Mouse (Mus musculus) frontal cortex, adult 2 months (tissue): ENCODE results near the gene I0C0044D17Rik. TPM values are rescaled to one million over a fixed set of nuclear protein-coding genes. Genes with fewer than 3 reads are reported as not detected.

Experiments
- DNase-seq, 2 experiments: peaks; one replicate each; pipeline ENCODE4 v3.0.0; 2022; ENCODE audit warnings: low spot score in 1 of 2; ENCODE audit errors: extremely low spot score in 1 of 2
- polyA plus RNA-seq: library from polyadenylated mRNA; depleted of rRNA; stranded (reverse); fragments of >200 nt; gene quantifications from 2 replicates; pipeline ENCODE4 v1.2.3, GENCODE M21; 2012

The I0C0044D17Rik gene
- polyA plus RNA-seq, 1 experiment, result not detected

DNA sequence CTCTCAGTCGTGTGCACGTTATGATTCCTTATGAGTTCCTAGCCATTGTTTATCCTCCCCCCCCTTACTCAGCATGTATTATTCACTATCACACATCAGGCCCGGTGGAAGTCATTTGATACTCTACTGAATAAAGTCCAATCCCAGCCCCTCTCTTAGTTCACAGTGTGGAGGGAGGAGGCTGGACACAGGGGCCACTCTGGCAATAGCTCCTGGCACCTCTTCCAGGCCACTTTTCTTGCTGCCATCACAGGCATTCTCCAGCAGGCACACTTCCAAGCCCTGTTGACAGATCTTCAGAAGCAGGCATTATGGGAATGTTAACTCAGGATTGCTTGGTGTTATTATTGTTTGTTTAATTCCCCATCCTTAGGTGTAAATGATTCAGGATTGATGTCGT lies 11.1 kb upstream of the I0C0044D17Rik start:
- no peak for DNase-seq

DNA sequence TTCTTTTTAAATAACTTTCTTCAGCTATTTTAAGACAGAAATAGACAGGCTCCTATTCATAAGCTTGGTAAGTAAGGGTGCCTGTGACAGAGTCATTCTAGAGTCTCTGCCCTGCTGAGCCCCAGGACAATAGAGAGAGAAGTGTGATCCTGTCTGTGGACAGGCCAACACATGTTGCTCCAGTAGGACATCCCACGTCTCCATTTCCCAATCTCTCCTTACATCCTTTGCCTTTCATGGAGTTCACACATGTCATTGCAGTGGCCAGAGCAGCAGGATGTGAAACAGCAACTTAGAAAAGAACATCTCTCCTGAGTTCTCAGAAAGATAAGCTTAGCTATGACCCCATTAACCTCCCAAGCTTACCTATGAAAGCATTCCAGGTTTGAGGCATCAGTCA lies 8.1 kb upstream of the I0C0044D17Rik start:
- no peak for DNase-seq

DNA sequence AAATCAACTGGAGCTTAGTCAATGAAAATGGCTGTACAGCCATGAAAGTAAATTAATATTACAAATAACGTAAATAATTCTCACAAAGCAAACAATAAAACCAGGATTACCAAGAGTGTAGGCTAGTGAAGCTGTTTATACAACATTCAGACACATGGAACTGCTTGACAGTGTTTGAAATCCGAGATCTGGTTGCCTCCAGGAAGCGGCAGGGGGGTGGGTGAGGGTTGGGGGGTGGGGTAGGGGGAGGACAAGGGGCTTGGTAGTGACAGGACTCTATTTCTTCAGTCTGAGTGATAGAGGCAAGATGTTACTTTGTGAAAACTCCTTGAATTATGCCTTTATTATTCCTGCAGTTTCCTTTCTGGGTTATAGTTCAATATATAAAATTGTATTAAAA lies 3.1 kb upstream of the I0C0044D17Rik start:
- no peak for DNase-seq

DNA sequence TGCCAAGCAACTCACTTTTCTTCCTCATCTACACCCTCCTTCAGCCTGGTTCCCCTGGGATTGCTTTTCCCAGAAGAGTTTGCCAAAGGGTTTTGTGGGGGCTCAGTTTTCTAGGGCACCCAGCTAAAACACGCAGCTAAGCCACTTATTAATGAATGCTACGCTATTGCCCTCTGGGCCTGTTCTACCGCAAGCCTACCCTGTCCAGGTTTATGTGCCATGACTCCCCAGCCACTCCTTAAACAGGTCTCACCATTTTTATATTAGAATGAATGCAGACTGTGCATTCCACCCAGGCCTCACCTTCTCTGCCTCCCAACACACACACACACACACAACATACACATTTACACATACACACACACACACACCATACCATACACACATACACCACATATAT lies 593 bp downstream of the I0C0044D17Rik start:
- DNase-seq, result no peak

DNA sequence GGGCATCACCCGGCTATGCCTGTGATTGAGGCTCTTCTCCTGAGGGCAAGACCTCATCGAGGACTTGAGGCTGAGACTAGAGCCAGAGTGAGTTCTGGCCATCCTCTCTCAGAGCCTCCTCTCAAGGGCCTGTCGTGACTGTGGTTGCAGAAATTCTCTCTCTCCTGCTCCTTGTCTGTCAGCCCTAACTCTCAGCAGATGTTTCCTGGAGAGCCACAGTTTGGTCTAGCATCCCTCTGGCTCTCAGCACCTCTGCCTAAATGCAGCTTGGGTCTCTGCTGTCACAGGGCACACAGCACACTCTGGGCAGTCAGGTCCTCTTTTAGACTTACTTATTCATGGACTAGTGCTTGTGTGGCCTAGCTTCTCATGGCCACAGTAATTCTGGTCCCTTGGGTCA lies 1.2 kb downstream of the I0C0044D17Rik start:
- no peak for DNase-seq

DNA sequence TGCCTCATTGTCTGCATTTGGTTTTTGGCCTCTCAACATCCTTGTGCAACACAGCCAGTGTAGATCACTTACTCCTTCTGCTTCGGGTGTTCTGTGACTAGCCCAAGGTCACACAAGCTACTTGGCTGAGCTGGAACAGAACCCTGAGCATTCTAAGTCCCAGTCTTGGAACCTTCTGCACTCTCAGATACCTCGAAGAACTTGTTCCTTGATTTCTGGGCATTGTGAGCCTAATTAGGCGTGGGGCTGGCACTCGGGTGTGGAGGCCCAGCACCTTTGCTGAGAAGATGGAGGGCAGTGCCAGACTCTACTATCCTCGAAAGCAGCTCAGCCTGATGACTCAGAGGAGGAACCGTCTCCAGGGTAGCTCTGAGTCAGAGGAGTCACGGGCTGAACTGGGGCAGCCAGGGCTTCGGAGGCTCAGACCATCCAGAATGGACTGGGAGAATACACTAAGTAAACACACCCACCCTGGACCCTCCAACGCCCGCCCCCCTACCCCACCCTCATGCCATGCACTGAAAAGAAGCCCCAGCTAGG lies 4.4 kb downstream of the I0C0044D17Rik start:
- no peak for DNase-seq

DNA sequence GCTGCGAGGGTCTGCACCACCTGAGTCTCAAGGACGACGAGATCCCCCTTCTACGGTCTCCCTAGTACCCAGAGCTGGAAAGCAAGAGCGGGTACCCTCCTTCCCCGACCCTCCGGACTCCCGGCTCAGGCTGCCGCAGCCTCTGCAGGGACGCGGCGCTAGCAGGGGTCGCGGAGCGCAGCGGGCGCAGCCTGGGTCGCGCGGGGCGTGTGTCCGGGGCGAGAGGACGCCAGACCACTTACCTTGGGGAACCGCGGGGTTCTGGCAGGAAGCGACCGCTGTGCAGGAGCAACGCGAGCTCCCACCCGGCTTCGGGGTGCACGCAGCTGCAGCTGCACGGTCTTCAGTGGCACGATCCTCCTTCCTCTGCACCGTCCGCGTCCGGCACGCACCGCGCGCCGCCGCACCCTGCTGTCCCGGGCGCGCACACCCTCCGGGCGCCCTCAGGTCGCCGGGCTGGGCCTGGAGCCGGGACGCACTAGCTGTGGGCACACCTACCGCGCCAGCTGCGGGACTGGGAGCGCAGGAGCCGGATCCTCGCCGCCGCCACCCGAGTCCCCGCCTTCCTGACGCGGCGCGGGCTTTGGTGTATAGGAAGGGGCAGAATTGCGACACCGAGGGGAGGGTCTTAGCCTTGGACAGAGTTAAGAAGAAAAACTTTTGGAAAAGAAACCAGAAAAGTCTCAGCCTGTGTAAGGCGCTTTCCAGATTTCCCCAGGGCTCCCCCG lies 6.3 kb downstream of the I0C0044D17Rik start, which contains the start of gene Kank4:
TSS of gene Kank4 (minus strand) at position 354 of the 728 bp plus-strand sequence.
- DNase-seq, result peak in 1 of 2 experiments; percentile 9

DNA sequence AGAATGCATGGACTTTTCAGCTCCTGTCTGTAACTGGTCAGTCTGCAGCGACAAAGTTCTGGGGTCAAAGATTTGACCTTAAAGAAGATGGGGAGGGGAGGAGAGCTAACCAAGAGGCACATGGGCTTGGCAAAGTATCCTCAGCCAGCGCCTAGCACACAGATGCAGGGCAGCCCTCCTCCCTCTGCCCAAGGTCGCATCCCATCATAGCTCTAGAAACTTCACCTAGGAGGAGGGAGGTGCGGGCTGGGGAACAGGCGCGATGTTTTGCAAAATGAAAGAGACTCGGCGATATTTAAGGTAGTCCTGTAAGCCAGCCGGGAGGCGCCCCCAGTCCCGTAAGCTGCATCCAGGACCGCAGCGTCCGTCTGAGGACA lies 6.8 kb downstream of the I0C0044D17Rik start:
- no peak for DNase-seq

DNA sequence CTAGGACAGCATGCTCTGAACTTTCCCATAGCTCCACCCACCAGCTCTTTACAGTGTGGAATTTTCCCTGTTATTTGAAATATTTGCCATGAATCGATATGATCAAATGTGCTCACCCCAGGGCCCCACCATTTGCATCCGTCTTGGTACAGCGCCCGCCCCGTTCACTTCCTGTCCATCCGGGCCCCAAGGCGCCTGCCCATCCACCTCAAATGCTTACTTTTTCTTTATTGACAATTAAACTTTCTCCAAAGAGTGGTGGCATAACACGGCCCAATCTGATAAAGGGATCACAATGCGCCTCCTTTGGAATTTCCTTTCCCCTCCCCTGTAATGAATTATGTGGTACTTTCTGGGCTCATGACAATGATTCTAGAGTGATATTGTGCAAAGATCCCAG lies 17.3 kb downstream of the I0C0044D17Rik start:
- no peak for DNase-seq

DNA sequence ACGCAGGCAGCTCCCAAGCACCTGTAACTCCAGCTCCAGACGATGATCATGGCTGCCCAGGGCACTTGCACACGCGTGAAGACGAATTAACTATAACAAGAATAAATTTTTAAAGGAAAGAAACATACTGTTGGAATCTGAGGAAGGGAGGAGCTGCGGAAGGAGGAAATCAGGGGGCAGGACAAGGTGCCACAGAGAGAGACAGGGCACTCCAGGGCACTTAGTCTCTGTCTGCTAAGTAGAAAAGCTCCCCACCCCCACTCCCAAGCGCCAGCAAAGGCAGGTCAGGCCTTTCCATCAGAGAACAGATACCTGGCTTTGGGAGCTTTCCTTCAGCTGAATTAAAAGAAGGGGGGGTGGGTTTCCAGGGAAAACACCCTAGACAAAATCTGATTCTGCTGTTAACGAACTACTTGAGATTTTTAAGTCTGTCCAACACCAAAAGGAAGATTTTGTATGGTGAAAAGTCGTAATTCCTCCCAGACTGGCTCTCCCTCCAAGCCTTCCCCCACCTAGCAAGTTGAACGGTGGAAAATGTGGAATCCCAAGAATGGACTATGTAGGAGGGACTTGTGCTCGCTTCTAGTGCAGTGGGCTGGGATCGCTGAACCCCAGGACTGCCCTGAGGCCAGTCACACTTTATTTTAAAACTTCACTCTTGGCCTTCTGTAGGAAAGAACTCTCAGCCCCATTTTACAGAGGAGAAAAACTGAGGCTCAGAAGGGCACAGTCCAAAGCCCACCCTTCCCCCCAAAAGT lies 18.2 kb downstream of the I0C0044D17Rik start:
- no peak for DNase-seq

DNA sequence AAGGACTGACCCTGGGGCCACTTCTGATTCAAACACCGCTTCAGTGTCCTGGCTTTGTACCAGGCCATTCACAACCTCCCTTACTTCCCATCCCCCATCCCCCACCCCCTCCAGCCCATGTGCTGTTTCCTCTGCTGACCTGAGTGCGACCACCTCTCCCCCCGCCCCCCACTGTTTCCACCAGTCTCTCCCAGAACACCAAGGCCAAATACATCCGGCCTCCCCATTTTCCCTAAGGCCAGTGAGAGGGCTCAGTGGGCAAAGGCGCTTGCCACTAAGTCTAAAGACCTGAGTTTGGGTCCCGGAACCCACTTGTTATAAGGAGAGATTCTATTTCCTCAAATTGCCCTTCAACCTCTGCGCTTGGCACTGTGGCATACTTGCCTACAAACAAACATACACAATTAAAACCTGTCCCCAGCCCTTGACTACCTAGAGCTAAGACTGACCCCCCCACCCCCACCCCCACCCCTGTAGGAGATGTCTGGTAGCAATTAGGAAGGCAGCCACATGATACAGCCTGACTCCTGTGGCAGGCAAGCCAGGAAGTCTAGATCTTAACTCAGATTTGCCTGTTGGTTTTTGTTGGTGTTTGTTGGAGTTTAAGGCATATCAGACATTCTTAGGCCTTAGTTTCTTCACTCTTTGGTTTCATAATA lies 19.0 kb downstream of the I0C0044D17Rik start:
- DNase-seq, result no peak

DNA sequence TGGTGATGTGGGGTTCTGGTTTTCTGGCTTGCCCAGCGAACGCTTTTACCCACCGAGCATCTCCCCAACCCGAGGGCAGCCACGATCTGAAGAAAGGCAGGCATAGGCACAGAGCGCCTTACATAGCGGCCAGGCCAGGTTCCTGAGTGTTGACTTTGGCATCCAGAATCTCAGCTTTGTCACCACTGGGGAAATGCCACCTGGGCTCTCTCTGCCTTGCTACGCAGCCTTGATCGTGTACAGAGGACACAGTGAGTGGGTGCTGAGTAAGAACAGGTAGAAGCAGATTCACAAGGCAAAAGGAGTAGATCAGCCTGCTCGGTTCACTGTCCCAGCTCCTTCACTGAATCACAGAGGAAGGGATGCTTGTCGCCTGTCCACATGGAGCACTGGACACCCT lies 21.9 kb downstream of the I0C0044D17Rik start:
- no peak for DNase-seq

DNA sequence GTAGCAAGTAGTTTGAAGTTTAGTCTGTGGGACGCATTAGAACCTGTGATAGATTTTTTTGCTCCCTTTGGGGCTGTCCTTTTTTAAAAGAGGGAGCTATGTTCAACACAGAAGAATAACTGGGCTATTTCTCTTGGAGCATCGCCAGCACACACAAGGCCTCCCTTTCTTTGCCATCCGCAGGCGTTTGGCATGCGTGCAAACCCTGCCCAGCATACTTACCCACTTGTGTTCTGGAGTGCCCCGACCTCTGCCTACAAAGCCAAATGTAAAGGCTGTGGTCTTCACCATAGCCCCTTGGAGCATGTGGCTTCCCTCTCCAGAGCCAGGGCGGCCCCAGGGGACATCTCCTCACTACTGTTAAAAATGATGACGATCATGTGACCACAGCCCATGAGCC lies 22.8 kb downstream of the I0C0044D17Rik start:
- DNase-seq, result no peak

DNA sequence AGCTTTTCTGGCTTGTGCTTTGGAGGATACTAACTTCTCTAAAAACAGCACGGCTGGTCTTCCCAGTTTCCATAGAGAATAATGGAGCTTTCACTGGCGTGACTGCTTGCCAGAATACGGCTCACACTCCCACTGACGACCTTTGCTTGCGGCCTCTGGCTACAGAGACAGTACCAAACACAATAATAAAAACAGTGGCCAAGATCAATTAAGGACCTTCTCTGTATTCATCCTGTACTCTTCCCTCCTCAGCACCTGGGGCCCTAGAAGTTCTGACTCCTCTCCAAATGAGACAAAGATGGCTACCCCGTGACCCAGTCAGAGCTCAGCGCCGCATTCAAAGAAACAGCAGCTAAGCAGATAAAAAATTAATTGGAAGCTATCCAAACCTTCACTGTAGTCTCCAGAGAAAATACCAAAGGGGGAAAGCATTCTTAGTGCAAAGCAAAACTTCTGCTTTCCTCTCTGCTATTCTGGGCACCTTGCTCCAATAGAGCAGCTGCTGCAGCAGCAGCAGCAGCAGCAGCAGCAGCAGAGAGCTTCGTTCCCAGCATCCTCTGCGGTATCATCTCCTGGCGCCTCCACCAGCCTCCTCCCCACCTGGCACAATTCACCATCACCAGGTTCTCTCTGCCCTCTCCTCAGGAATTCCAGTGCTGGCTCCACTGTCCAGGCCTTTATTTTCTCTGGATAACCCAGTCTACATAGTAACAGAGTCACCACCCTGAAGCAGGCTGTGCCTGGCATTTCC lies 26.9 kb downstream of the I0C0044D17Rik start:
- peak in 1 of 2 experiments; percentile 11 for DNase-seq

DNA sequence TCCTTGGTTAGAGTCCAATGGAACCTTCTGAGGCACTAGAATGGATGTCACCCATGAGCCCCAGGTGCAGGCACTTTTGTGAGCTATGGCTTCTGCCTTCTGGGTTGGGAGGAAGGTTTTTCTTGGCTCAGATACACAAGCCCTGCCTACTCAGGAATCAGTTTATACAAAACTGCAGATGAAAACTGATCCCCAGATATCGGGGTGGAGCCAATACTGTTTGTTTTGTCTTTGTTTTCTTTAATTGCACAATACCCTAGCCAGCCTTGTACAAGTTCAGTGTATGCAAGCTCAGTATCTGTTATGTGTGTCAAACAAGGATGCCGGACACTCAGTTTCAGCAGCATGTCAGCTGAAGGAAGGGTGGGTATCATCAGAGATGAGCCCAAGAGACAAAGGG lies 28.4 kb downstream of the I0C0044D17Rik start:
- no peak for DNase-seq

DNA sequence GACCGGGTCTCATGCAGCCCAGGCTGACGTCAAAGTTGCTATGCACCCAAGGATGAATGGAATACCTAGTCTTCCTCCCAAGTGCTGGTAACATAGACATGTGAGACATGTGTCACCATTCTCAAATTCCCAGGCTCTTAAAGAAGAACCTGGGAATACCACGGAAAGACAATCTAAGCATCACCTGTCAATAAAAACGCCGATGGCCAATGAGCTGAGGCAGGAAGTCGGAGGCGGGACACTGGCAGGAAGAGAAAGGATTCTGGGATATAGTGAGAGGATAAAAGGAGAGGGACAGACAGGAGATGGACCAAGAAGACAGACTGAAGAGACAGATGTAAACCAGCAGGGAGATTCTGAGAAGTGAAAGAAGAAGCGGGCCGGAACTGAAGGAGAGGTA lies 30.2 kb downstream of the I0C0044D17Rik start:
- DNase-seq, result no peak

DNA sequence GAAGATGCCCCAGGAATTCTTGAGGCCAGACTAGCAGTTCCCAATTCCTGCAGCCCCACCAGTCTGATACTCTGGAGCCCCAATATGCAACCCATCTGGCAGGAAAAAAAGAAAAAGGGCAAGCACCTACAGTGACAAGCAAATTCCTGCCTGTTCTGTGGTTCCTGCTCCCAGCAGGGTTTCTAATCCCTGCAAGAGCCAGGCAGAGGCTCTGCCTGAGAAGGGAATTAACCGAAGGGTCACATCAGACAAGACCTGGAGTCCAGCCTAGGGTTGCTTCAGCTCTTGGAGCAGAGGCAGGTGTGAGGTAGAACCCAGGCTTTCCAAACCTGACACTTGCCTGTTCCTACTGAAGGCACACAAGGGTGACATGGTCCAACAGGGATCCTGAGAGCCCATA lies 32.9 kb downstream of the I0C0044D17Rik start:
- DNase-seq, result no peak

DNA sequence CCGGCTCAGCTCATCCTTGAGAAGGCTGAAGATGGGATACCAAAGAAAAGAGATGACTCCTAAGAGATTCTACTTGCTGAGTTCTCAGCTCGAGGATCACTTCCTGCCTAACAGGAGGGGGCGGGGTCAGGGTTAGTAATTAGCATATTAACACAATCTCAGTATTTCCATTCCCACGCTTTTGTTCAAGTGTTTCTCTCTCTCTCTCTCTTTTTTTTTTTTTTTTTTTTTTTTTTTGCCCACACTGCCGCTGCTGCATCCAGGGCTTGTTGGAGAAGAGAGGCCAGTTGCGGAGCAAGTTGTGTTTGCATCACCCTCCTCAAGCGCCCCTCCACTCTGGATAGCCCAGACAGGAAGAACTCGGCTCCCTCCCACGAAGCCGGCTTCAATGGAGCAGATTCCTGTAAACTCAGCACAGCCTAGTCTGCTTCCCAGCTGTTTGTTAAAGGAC lies 33.8 kb downstream of the I0C0044D17Rik start:
- no peak for DNase-seq

DNA sequence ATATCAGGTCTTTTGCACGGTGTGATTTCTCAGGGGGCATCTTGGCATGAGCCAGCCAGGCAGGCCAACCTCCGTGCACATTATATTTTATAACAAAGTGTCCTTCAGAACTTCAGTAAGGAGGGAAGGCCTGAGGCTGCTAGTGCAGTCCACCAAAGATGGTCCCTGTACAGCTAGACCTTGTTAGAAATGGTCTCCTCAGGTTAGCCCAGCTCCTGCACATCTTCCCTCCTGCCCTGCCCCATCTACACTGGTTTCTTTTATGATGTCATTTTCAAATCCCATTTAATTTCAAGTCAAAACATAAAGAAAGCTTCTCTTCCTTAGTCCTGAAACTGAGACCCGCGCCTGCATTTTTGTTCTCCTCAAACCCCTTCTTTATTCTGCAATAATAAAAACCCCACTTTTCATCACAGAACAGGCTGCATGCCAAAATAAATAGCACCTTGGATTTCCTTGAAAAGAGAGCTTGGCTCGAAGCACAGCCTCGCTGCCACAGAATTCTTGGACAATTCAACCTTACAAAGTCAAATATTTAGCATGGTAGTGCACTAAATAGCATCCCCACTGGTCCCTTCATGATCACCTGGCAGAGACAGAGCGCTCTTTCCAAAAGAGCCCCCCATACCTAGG lies 34.4 kb downstream of the I0C0044D17Rik start:
- no peak for DNase-seq

DNA sequence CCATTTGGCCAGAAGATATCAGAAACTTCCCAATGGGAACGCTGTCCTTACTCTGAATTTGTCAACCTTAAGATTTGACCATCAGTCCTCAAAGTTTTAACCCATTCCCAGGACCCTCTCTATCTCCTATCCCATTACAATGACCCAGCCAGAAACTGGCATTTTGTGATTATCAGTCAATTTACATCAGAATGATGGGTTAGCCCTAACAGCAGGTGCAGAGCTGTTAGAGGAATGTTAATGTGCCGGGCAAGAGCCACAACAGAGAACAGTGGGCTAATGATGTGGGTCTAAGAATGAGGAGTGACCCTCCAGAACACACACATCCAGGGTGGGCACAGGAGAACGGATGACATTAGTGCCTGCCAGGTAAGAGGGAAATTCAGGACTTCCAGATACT lies 37.4 kb downstream of the I0C0044D17Rik start:
- DNase-seq, result no peak
